Mouse (Mus musculus): ENCODE results near the gene Aqp3. TPM values are rescaled to one million over a fixed set of nuclear protein-coding genes. Genes with fewer than 3 reads are reported as not detected.

The Aqp3 gene
- total and polyA plus RNA-seq, 3 experiments, result 0.12 to 0.42 TPM; not detected in 1

DNA sequence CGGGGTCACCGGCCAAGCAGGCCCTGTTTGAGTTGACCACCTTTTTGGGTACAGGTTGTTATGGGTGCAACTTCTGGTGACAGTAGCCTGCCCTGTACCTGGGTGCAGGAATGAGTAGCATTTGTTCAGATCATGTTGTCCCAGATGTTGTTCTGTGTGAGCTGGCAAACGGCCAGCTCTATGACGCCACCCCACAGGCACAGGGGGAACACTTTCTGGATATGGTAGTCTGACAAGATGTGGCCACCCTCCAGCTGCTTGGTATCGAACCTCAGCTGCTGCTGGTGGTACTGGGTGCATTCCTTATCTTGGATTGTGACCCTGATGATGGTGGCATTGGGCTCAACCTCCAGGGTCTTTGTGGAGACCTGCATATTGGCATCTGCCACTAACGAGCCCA lies 34.5 kb upstream of the Aqp3 start:
- Histone ChIP-seq H3K27me3 (ENCODE audit: control insufficient read depth in 1 of 2, insufficient read depth in 2 of 2, low read length in 2 of 2) (no peaks in the 10 kb centered on the region), H3K79me2 (ENCODE audit: control insufficient read depth, insufficient read depth, low read length, poor library complexity) (peaks cover 17% of the 10 kb centered on the region), H3K4me3 (ENCODE audit: control insufficient read depth in 1 of 2, insufficient read depth in 1 of 2, low read depth in 2 of 2, low read length in 2 of 2) (no peak overlapping the region), H3K9me3 (replicated peaks; ENCODE audit: insufficient read depth, low read length) (no peaks in the 10 kb centered on the region), H3K36me3 (ENCODE audit: control insufficient read depth in 1 of 2, insufficient read depth in 2 of 2, low read length in 2 of 2) (peaks cover 0 to 33% of the 10 kb centered on the region in 2 experiments; a peak in 2 of 4 replicates), H3K9ac (ENCODE audit: control insufficient read depth, low read depth, low read length, poor library complexity, severe bottlenecking) (no peak overlapping the region), H3K4me1 (ENCODE audit: control insufficient read depth in 1 of 2, insufficient read depth in 2 of 2, low read length in 2 of 2) (peaks cover 22 to 28% of the 10 kb centered on the region in 2 experiments), H3K27ac (ENCODE audit: control insufficient read depth, low read depth, low read length) (no peak overlapping the region)
- DNase-seq (ENCODE audit: low read depth, low spot score), result peak; percentile 58
- no peak for TF ChIP-seq POLR2AphosphoS2 (IDR thresholded peaks at IDR 0.05; ENCODE audit: low read length)
- TF ChIP-seq TCF12 (IDR thresholded peaks at IDR 0.05; ENCODE audit: low read depth, low read length), result peak; percentile 45
- TF ChIP-seq GATA1 (IDR thresholded peaks at IDR 0.05; ENCODE audit: low read depth, low read length), result 0 out of 2 replicates have a peak, but pooled peaks have one; percentile 8
- peak; percentile 88 for TF ChIP-seq ETS1 (IDR thresholded peaks at IDR 0.05; ENCODE audit: low read depth, low read length)
- 0 out of 2 replicates have a peak, but pooled peaks have one; percentile 27 for TF ChIP-seq TAL1 (IDR thresholded peaks at IDR 0.05; ENCODE audit: low read length)
- peak in 1 of 2 experiments; percentile 19; a peak in 1 of 4 replicates for TF ChIP-seq EP300 (IDR thresholded peaks at IDR 0.05; ENCODE audit: low read depth in 1 of 2, low read length in 2 of 2)
- TF ChIP-seq SIN3A (IDR thresholded peaks at IDR 0.05; ENCODE audit: low read length), result peak; percentile 33; the same call in 1 of the 2 replicates
- no peak for TF ChIP-seq SMC3 (IDR thresholded peaks at IDR 0.05; ENCODE audit: low read depth, low read length)
- no peak for TF ChIP-seq USF1 (IDR thresholded peaks at IDR 0.05; ENCODE audit: low read depth, low read length)
- TF ChIP-seq HCFC1 (IDR thresholded peaks at IDR 0.05; ENCODE audit: low read depth, low read length), result no peak

DNA sequence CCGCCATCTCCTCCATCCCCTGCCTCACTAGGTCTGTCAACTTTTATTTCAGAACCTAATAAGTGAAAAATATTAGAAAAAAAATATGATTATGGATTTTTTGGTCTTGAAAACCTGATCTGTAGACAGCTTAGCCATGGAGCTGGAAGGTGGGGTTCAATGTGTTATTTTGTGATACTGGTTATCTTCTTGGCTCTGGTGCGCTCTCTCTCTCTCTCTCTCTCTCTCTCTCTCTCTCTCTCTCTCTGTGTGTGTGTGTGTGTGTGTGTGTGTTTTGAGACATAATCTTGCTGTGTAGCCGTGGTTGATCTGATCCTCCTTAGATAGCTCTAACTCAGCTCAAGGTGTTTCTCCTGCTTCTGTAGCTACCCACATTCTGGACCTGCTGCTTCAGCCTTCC lies 31.9 kb upstream of the Aqp3 start:
- Histone ChIP-seq H3K27ac (ENCODE audit: control insufficient read depth, low read depth, low read length) (peak overlapping the region; percentile 78), H3K4me3 (ENCODE audit: control insufficient read depth in 1 of 2, insufficient read depth in 1 of 2, low read depth in 2 of 2, low read length in 2 of 2) (peak overlapping the region; percentile 19 to 26; a peak in 3 of 4 replicates), H3K27me3 (ENCODE audit: control insufficient read depth in 1 of 2, insufficient read depth in 2 of 2, low read length in 2 of 2) (no peaks in the 10 kb centered on the region), H3K9me3 (replicated peaks; ENCODE audit: insufficient read depth, low read length) (no peaks in the 10 kb centered on the region), H3K36me3 (ENCODE audit: control insufficient read depth in 1 of 2, insufficient read depth in 2 of 2, low read length in 2 of 2) (peaks cover 0 to 29% of the 10 kb centered on the region in 2 experiments; a peak in 2 of 4 replicates), H3K9ac (ENCODE audit: control insufficient read depth, low read depth, low read length, poor library complexity, severe bottlenecking) (peak overlapping the region; percentile 34; the same call in 1 of the 2 replicates), H3K79me2 (ENCODE audit: control insufficient read depth, insufficient read depth, low read length, poor library complexity) (no peaks in the 10 kb centered on the region; the same call in 1 of the 2 replicates), H3K4me1 (ENCODE audit: control insufficient read depth in 1 of 2, insufficient read depth in 2 of 2, low read length in 2 of 2) (peaks cover 20 to 28% of the 10 kb centered on the region in 2 experiments)
- peak; percentile 77 for DNase-seq (ENCODE audit: low read depth, low spot score)
- TF ChIP-seq UBTF (IDR thresholded peaks at IDR 0.05; ENCODE audit: borderline replicate concordance, insufficient read depth, low read depth, low read length) (no peak), TAL1 (IDR thresholded peaks at IDR 0.05; ENCODE audit: low read length) (peak; percentile 83), EP300 (IDR thresholded peaks at IDR 0.05; ENCODE audit: low read depth in 1 of 2, low read length in 2 of 2) (peak; percentile 91 to 93), JUND (IDR thresholded peaks at IDR 0.05; ENCODE audit: low read depth, low read length) (peak; percentile 98), USF1 (IDR thresholded peaks at IDR 0.05; ENCODE audit: low read depth, low read length) (no peak), MAX (IDR thresholded peaks at IDR 0.05; ENCODE audit: low read length) (no peak), CHD2 (IDR thresholded peaks at IDR 0.05; ENCODE audit: low read length) (no peak), NRF1 (IDR thresholded peaks at IDR 0.05; ENCODE audit: insufficient read depth, low read depth, low read length, poor library complexity, severe bottlenecking) (no peak), TBP (IDR thresholded peaks at IDR 0.05; ENCODE audit: low read depth, low read length) (no peak), MYC (IDR thresholded peaks at IDR 0.05; ENCODE audit: low read depth, low read length) (no peak), POLR2AphosphoS5 (IDR thresholded peaks at IDR 0.05; ENCODE audit: borderline replicate concordance, low read depth, low read length) (no peak), SMC3 (IDR thresholded peaks at IDR 0.05; ENCODE audit: low read depth, low read length) (peak; percentile 20; the same call in 1 of the 2 replicates), POLR2AphosphoS2 (IDR thresholded peaks at IDR 0.05; ENCODE audit: low read length) (no peak), POLR2A (IDR thresholded peaks at IDR 0.05; ENCODE audit: control insufficient read depth in 1 of 2, insufficient read depth in 1 of 2, low read depth in 1 of 2, low read length in 2 of 2, poor library complexity in 1 of 2) (no peak), NELFE (IDR thresholded peaks at IDR 0.05; ENCODE audit: low read depth, low read length) (no peak), MAFK (IDR thresholded peaks at IDR 0.05; ENCODE audit: borderline replicate concordance, low read depth, low read length) (no peak; the same call in 1 of the 2 replicates), MXI1 (IDR thresholded peaks at IDR 0.05; ENCODE audit: low read depth, low read length) (peak; percentile 63; the same call in 1 of the 2 replicates), GABPA (IDR thresholded peaks at IDR 0.05; ENCODE audit: low read depth, low read length) (no peak), RAD21 (IDR thresholded peaks at IDR 0.05; ENCODE audit: low read depth, low read length) (no peak), ZMIZ1 (IDR thresholded peaks at IDR 0.05; ENCODE audit: low read depth, low read length) (no peak), USF2 (IDR thresholded peaks at IDR 0.05; ENCODE audit: borderline replicate concordance in 1 of 2, insufficient read depth in 1 of 2, low read depth in 1 of 2, low read length in 2 of 2) (no peak), CTCF (IDR thresholded peaks at IDR 0.05 in 2 of 3, conservative IDR thresholded peaks at IDR 0.05 in 1 of 3; ENCODE audit: control insufficient read depth in 1 of 3, insufficient read depth in 1 of 3, low read depth in 2 of 3, low read length in 3 of 3, poor library complexity in 1 of 3, severe bottlenecking in 1 of 3) (no peak), ZNF384 (IDR thresholded peaks at IDR 0.05; ENCODE audit: low read depth, low read length) (peak; percentile 47; the same call in 1 of the 2 replicates), ZC3H11A (IDR thresholded peaks at IDR 0.05; ENCODE audit: low read depth, low read length) (no peak), MYB (IDR thresholded peaks at IDR 0.05; ENCODE audit: low read depth, low read length) (no peak), CHD1 (IDR thresholded peaks at IDR 0.05; ENCODE audit: low read depth, low read length) (no peak)

All from MEL (cell line).